Mouse (Mus musculus): ENCODE measurements at regions not wholly inside any gene's neighbourhood (a gene's known extent, or its start where the extent isn't known, plus 50 kb on each side); places are given as distances from the start of the nearest gene placed in this dataset.

DNA sequence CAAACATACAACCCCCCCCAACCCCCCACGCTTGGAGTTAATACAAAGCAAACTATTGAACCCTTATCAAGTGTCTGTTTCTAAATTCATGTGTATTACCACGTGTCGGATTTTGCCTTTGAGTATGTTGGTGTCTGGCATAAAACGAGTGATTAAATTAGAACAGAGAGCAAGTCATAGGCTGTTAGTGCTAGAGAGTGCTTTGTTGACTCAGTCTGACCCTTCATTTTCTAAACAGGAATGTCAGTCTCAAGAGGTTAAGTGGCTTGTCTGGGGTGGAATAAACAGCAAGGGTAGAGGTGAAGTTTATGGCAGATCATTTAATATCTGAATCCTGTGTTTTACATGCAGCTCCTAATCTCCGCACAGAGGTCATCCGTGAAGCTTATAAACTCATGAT lies 104.1 kb downstream of the Uchl5 start:
- in situ Hi-C loops (cut with MboI, MseI): loop anchor here in 1 of 2 experiments (5.0 kb wide), 1 partner anchor 49 kb away; no protein-coding TSS in a partner anchor

DNA sequence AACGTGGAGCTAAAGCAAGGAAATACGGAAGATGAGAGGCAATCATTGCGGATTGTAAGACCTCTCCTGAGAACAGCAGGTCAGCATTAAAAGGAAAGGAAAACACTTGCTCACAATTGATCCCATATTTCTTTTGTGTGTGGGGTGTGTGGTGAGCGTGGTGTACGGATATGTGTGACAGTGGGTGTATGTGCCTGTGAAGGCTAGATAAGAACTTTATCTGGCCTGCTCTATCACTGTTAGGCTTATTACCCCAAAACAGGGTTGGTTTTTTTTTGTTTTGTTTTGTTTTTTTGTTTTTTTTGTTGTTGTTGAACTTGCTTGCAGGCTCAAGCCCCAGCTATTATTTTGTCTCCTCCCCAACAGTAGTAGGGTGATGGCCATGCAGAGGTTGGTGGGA lies 102.5 kb downstream of the Uchl5 start:
- in situ Hi-C loops (cut with MboI, MseI): loop anchor here in 1 of 2 experiments (5.0 kb wide), 1 partner anchor 47 kb away; no protein-coding TSS in a partner anchor

DNA sequence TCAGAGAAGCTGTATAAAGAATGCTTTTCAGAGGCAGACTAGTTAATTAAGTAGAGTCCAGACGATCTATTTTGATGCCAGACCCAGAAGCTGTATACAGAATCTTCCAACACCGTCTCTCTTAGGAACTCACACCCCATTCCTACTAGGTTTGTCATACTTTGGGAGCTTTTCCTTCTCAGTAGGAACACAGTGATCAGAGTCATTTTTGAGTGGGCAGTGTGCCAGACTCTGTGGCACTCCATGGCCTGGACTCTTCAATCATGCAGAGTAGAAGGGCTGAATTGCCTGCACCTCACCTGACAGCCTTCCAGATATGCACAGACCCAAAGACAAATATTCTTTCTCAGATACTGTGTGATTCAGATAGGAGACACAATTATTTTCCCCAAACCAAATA lies 101.2 kb downstream of the Uchl5 start:
- in situ Hi-C loops (cut with MboI, MseI): no loop called here

DNA sequence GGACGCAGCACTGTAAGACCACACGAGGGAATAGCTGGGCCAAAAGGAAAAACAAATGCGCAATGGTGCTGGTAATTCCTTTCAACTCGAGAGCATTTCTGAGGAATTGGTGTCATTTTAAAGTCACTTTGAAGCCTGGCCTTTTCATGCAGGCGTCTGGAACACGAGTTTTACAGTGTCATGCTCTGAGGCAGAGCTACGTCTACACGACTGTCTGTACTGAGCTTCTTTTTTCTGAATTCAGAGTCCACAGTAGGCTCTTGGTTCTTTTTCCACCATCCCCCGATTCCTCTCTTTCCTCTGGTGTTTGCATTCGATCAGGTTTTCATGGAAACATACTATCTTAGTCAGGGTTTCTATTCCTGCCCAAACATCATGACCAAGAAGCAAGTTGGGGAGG lies 83.2 kb downstream of the Uchl5 start:
- in situ Hi-C loops (cut with MboI, MseI): no loop called here

DNA sequence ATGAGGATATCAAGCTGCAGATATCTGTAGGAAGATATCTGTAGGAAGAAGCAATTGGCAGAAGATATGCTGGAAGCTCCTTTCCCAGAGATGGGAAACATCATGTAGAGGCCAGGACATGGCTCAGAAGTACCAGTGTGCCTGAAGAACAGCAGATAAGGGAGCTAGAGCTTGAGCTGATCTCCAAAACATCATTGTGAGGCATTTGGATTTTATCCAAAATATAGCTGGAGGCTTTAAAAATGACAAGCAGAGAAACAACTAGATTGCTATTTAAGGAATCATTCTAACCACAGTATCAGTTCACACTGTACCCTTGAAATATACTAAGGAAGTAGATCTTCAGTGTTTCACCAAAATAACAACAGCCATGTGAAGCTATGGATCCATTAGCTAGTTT lies 81.5 kb downstream of the Uchl5 start:
- in situ Hi-C loops (cut with MboI, MseI): no loop called here

Measured in T-helper 17 cell (primary cell).